Mouse (Mus musculus): Measurements from ENCODE around the gene B230104I21Rik.
A peak's percentile ranks its signal among the peaks of the same experiment; 100 is the strongest.

- TF ChIP-seq POLR2A (IDR thresholded peaks at IDR 0.05; ENCODE audit: borderline replicate concordance, extremely low read depth, insufficient read depth, insufficient read length, poor library complexity, severe bottlenecking), result no peak
- peak; percentile 66 for TF ChIP-seq CTCF (IDR thresholded peaks at IDR 0.05; ENCODE audit: borderline replicate concordance, extremely low read depth, insufficient read depth, insufficient read length)
Measured at GRCm38 (mm10) chr4:154393196-154394122, 57.5 kb downstream of the B230104I21Rik start.
